Comparison of ENCODE assay signal across 18 mouse cellular contexts in the genomic region with DNA sequence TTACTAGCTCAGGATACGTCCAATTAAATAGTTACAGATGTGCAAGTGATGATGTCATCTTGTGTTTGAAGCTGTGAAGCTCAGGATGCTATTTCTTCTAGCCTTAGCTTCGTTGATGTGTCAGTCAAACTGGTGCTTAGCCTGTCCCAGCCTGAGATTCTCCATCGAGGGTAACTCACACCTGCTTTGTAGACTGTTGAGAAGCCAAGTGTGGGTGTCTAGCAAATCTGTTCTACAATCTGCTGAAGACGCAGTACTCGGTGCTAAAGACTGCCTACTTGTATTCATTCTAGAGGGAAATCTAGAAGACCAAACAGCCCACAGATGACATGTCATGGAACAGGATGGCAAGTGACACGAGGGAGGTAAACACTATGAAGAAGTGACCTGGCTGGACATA. TPM values are rescaled to one million over a fixed set of nuclear protein-coding genes. Genes with fewer than 3 reads are reported as not detected.
DNase-seq lines count a peak whose midpoint lies in the region; ATAC-seq and TF ChIP-seq lines count a peak whose summit lies in the region.
"Had no signal": no experiment of that assay in that cellular context is flagged by ENCODE, and none has a peak within 500 bp of the region (broad histone marks: within the 10 kb centered on the region; RNA-seq: fewer than 3 reads in every experiment).

No protein-coding gene starts in this region.

- no peak overlapping the region for H3K4me3 ChIP-seq in layer of hippocampus, adult 2 months
- H3K4me3 ChIP-seq: embryonic facial prominence, embryonic 10.5 days; forebrain, embryonic 13.5 days; heart, embryonic 15.5 days; hindbrain, embryonic 13.5 days had no signal

- ATAC-seq in megakaryocyte progenitor cell, adult 5-6 weeks (replicated peaks; ENCODE audit: poor library complexity): no peak
- ATAC-seq: forebrain, embryonic 13.5 days had no signal

- DNase-seq in layer of hippocampus, adult 11-12 months (ENCODE audit: low spot score): peak; percentile 53
- DNase-seq in layer of hippocampus, postnatal 10 days (ENCODE audit: low spot score in 2 of 2): no peak
- DNase-seq in right cerebral cortex, adult 18-20 months: peak; percentile 62
- no peak for DNase-seq in right cerebral cortex, postnatal 4 days
- peak in 1 of 2 experiments; percentile 73 for DNase-seq in layer of hippocampus, adult 2 months (ENCODE audit: low spot score in 2 of 2)
- DNase-seq in telencephalon, adult 2 months (ENCODE audit: low read depth, low spot score): peak; percentile 78
- DNase-seq: adrenal gland, adult 2 months; adrenal gland, postnatal 25 days; cerebellum, postnatal 10 days; heart, adult 18-20 months; heart, postnatal 14 days had no signal

- peak overlapping the region; percentile 80 for H3K27ac ChIP-seq in layer of hippocampus, adult 2 months
- H3K27ac ChIP-seq: embryonic facial prominence, embryonic 10.5 days; forebrain, embryonic 13.5 days; heart, embryonic 15.5 days; hindbrain, embryonic 13.5 days had no signal

- no peak for TF ChIP-seq CTCF in layer of hippocampus, adult 2 months (conservative IDR thresholded peaks at IDR 0.05)

RNA-seq across cellular contexts. Expression of a gene that starts 31.7 kb away (rescaled TPM):
- total RNA-seq in layer of hippocampus, postnatal 10 days (2021): not detected
- not detected for total RNA-seq in layer of hippocampus, adult 2 months (2021)
- total RNA-seq in megakaryocyte progenitor cell, adult 5-6 weeks (2015): 0.27 TPM in 1 of 2 replicates, not detected in the other
- total RNA-seq in megakaryocyte progenitor cell, adult 5-6 weeks (2017): 0.54 and 1.1 TPM in 2 replicates
- total RNA-seq: gastrocnemius, adult 8-10 months; heart, adult 18-20 months; heart, postnatal 14 days; hematopoietic stem cell, adult 5-6 weeks had no signal

RNA-seq across cellular contexts. Expression of a gene that starts 50.1 kb away (rescaled TPM):
- 1 to 10 TPM; 2.8 to 3.1 TPM for total RNA-seq in layer of hippocampus, postnatal 10 days (2021)
- 1 to 10 TPM; 1.8 to 2.9 TPM for total RNA-seq in layer of hippocampus, adult 2 months (2021)
- 34.4 and 37.2 TPM in 2 replicates for total RNA-seq in megakaryocyte progenitor cell, adult 5-6 weeks (2015)
- 38.1 and 43.0 TPM in 2 replicates for total RNA-seq in megakaryocyte progenitor cell, adult 5-6 weeks (2017)

Comparison
In these comparisons a context has a peak if more than half of its experiments do, and no peak if none do; other contexts are left out.
1. DNase-seq: peak in layer of hippocampus, adult 11-12 months (single experiment), right cerebral cortex, adult 18-20 months (single experiment) and telencephalon, adult 2 months (single experiment); none in layer of hippocampus, postnatal 10 days (0 of 2) and right cerebral cortex, postnatal 4 days (single experiment).
2. RNA of a gene that starts 50.1 kb away (total RNA-seq): 34.4 to 43.0 TPM in megakaryocyte progenitor cell, adult 5-6 weeks; 2.8 to 3.1 TPM in layer of hippocampus, postnatal 10 days and 1.8 to 2.9 TPM in layer of hippocampus, adult 2 months; every median in the first group is over 4 times any median in the second.